Mouse (Mus musculus): Measurements from ENCODE around the gene Lamtor3. TPM values are rescaled to one million over a fixed set of nuclear protein-coding genes. Genes with fewer than 3 reads are reported as not detected.
"Not testable (repeated sequence)": the region's sequence is repeated elsewhere in the genome, so short reads cannot be mapped to it uniquely, and the experiment has no call there.

Lamtor3 gene
- polyA plus RNA-seq, 1 experiment from 2014 or later: 125 TPM

DNA sequence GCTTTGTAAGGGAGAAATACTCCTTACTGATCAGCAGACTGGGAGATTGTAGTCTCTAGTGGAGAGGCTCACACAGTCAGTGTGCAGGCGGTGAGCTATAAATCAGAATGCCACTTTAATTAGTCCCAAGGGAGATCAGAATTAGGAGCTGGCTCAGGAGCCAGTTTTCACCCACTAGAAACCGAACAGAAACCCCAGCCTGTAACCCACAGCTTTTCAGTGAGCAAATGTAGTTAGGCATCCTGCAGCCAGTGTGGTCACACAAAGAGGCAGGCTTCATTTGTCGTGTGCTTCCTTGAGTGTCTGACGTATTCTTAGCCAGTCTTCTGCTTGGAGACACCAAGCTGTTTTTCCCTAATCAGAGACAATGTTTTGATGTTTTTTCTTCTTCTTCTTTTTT, 21.9 kb upstream of the Lamtor3 start:
- no peaks in the 10 kb centered on the region for H3K27me3 ChIP-seq (ENCODE audit: insufficient read depth, low read length)
- H3K27ac ChIP-seq (ENCODE audit: low read length): no peak overlapping the region
- peaks cover 33% of the 10 kb centered on the region for H3K36me3 ChIP-seq (ENCODE audit: insufficient read depth, low read length)
- H3K4me2 ChIP-seq (replicated peaks; ENCODE audit: low read depth, low read length): no peak overlapping the region
- no peak overlapping the region for H3K4me3 ChIP-seq (ENCODE audit: low read length)
- no peak for ATAC-seq (ENCODE audit: low FRiP score, low TSS enrichment)
- H3K4me1 ChIP-seq (ENCODE audit: insufficient read depth, low read length): no peaks in the 10 kb centered on the region
- H3K9ac ChIP-seq (replicated peaks; ENCODE audit: low read length): no peak overlapping the region
- 46% methylated on average over 4 of the region's 4 CpGs for WGBS
- no peaks in the 10 kb centered on the region for H3K9me3 ChIP-seq (ENCODE audit: low read length)

DNA sequence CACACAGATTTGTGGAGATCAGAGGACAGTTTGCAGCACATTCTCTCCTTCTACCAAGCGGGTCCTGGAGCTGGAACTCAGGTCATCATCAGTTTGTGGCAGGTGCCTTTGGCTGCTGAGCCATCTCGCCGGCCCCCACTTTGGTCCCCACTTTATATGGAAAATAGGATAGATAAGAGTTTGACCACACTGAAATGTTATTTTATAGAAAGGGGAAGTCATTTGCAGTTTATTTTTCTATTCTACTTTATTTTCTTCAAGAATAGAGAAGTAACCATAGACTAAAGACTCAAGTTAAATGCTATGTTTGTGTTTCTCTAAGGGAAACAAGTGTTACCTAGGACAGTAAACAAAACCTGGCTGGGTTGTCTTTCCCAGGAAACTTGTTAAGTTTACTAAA, 21.4 kb upstream of the Lamtor3 start:
- Histone ChIP-seq H3K4me2 (replicated peaks; ENCODE audit: low read depth, low read length) (no peak overlapping the region), H3K27ac (ENCODE audit: low read length) (no peak overlapping the region), H3K36me3 (ENCODE audit: insufficient read depth, low read length) (peaks cover 33% of the 10 kb centered on the region), H3K4me1 (ENCODE audit: insufficient read depth, low read length) (no peaks in the 10 kb centered on the region), H3K9ac (replicated peaks; ENCODE audit: low read length) (no peak overlapping the region), H3K9me3 (ENCODE audit: low read length) (no peaks in the 10 kb centered on the region), H3K27me3 (ENCODE audit: insufficient read depth, low read length) (no peaks in the 10 kb centered on the region), H3K4me3 (ENCODE audit: low read length) (no peak overlapping the region)
- 91% methylated on average over 3 of the region's 3 CpGs for WGBS
- ATAC-seq (ENCODE audit: low FRiP score, low TSS enrichment): no peak

- Histone ChIP-seq H3K4me3 (ENCODE audit: low read length) (no peak overlapping the region), H3K4me1 (ENCODE audit: insufficient read depth, low read length) (no peaks in the 10 kb centered on the region), H3K27ac (ENCODE audit: low read length) (no peak overlapping the region), H3K9me3 (ENCODE audit: low read length) (no peaks in the 10 kb centered on the region), H3K9ac (replicated peaks; ENCODE audit: low read length) (no peak overlapping the region), H3K36me3 (ENCODE audit: insufficient read depth, low read length) (peaks cover 29% of the 10 kb centered on the region; the same call in 1 of the 2 replicates), H3K27me3 (ENCODE audit: insufficient read depth, low read length) (no peaks in the 10 kb centered on the region), H3K4me2 (replicated peaks; ENCODE audit: low read depth, low read length) (no peak overlapping the region)
- ATAC-seq (ENCODE audit: low FRiP score, low TSS enrichment): no peak
- 92% methylated on average over 5 of the region's 5 CpGs for WGBS
These were observed 20.6 kb upstream of the Lamtor3 start for GRCm38 (mm10) chr3:137897685-137898084.

GRCm38 (mm10) chr3:137900149-137900548, 18.2 kb upstream of the Lamtor3 start:
- Histone ChIP-seq H3K36me3 (ENCODE audit: insufficient read depth, low read length) (peaks cover 28% of the 10 kb centered on the region; the same call in 1 of the 2 replicates), H3K4me1 (ENCODE audit: insufficient read depth, low read length) (no peaks in the 10 kb centered on the region), H3K9ac (replicated peaks; ENCODE audit: low read length) (no peak overlapping the region), H3K4me3 (ENCODE audit: low read length) (no peak overlapping the region), H3K4me2 (replicated peaks; ENCODE audit: low read depth, low read length) (no peak overlapping the region), H3K27me3 (ENCODE audit: insufficient read depth, low read length) (no peaks in the 10 kb centered on the region), H3K9me3 (ENCODE audit: low read length) (no peaks in the 10 kb centered on the region), H3K27ac (ENCODE audit: low read length) (no peak overlapping the region)
- WGBS: 92% methylated on average over 10 of the region's 10 CpGs
- ATAC-seq (ENCODE audit: low FRiP score, low TSS enrichment): no peak

- H3K4me1 ChIP-seq (ENCODE audit: insufficient read depth, low read length): peaks cover 4% of the 10 kb centered on the region; the same call in 1 of the 2 replicates
- no peak overlapping the region for H3K9ac ChIP-seq (replicated peaks; ENCODE audit: low read length)
- WGBS: 65% methylated on average over 2 of the region's 2 CpGs
- H3K9me3 ChIP-seq (ENCODE audit: low read length): no peaks in the 10 kb centered on the region
- H3K4me2 ChIP-seq (replicated peaks; ENCODE audit: low read depth, low read length): no peak overlapping the region
- no peaks in the 10 kb centered on the region for H3K27me3 ChIP-seq (ENCODE audit: insufficient read depth, low read length)
- peaks cover 10% of the 10 kb centered on the region; the same call in 1 of the 2 replicates for H3K36me3 ChIP-seq (ENCODE audit: insufficient read depth, low read length)
- ATAC-seq (ENCODE audit: low FRiP score, low TSS enrichment): no peak
- H3K4me3 ChIP-seq (ENCODE audit: low read length): no peak overlapping the region
- H3K27ac ChIP-seq (ENCODE audit: low read length): no peak overlapping the region
These were observed 5.2 kb upstream of the Lamtor3 start for GRCm38 (mm10) chr3:137913093-137913492.

DNA sequence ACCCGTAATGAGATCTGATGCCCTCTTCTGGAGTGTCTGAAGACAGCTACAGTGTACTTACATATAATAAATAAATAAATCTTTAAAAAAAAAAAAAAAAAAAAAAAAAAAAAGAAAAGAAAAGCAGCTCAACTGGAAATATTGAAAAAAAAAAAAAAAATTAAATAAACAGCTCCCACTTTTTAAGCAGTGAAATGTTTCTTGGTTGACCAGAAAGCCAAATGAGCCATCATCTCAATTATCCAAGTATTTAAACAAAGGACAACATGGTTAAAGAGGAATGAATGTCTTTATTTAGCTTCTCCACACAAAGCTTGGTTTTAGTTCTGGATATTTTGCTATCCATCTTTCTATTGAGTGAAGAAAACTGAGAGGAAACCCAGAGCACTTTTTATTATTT, 3.7 kb upstream of the Lamtor3 start:
- WGBS: no CpG with 5 or more reads among the region's 1 CpGs
- not testable (repeated sequence) for H3K4me2 ChIP-seq (replicated peaks; ENCODE audit: low read depth, low read length); H3K4me3 ChIP-seq (ENCODE audit: low read length); H3K9me3 ChIP-seq (ENCODE audit: low read length); ATAC-seq (ENCODE audit: low FRiP score, low TSS enrichment); H3K27ac ChIP-seq (ENCODE audit: low read length); H3K27me3 ChIP-seq (ENCODE audit: insufficient read depth, low read length); H3K36me3 ChIP-seq (ENCODE audit: insufficient read depth, low read length); H3K9ac ChIP-seq (replicated peaks; ENCODE audit: low read length)
- H3K4me1 ChIP-seq (ENCODE audit: insufficient read depth, low read length): peaks cover 11% of the 10 kb centered on the region

GRCm38 (mm10) chr3:137917694-137918171, 573 bp upstream of the Lamtor3 start:
- Histone ChIP-seq H3K4me3 (ENCODE audit: low read length) (peak overlapping the region; percentile 89), H3K27ac (ENCODE audit: low read length) (peak overlapping the region; percentile 76), H3K9me3 (ENCODE audit: low read length) (no peaks in the 10 kb centered on the region), H3K4me2 (replicated peaks; ENCODE audit: low read depth, low read length) (peak overlapping the region; percentile 78), H3K27me3 (ENCODE audit: insufficient read depth, low read length) (no peaks in the 10 kb centered on the region), H3K4me1 (ENCODE audit: insufficient read depth, low read length) (peaks cover 12% of the 10 kb centered on the region), H3K36me3 (ENCODE audit: insufficient read depth, low read length) (peaks cover 4% of the 10 kb centered on the region; the same call in 1 of the 2 replicates), H3K9ac (replicated peaks; ENCODE audit: low read length) (peak overlapping the region; percentile 67)
- WGBS: 28% methylated on average over 12 of the region's 12 CpGs
- ATAC-seq (ENCODE audit: low FRiP score, low TSS enrichment): peak; percentile 35; the same call in 1 of the 2 replicates

GRCm38 (mm10) chr3:137918932-137919311, 616 bp downstream of the Lamtor3 start:
- H3K9ac ChIP-seq (replicated peaks; ENCODE audit: low read length): peak overlapping the region; percentile 84
- H3K9me3 ChIP-seq (ENCODE audit: low read length): no peaks in the 10 kb centered on the region
- peak overlapping the region; percentile 72 for H3K4me2 ChIP-seq (replicated peaks; ENCODE audit: low read depth, low read length)
- peaks cover 12% of the 10 kb centered on the region for H3K4me1 ChIP-seq (ENCODE audit: insufficient read depth, low read length)
- ATAC-seq (ENCODE audit: low FRiP score, low TSS enrichment): peak; percentile 72
- H3K27me3 ChIP-seq (ENCODE audit: insufficient read depth, low read length): no peaks in the 10 kb centered on the region
- 13% methylated on average over 6 of the region's 6 CpGs for WGBS
- peak overlapping the region; percentile 77 for H3K27ac ChIP-seq (ENCODE audit: low read length)
- H3K4me3 ChIP-seq (ENCODE audit: low read length): peak overlapping the region; percentile 89
- peaks cover 10% of the 10 kb centered on the region; the same call in 1 of the 2 replicates for H3K36me3 ChIP-seq (ENCODE audit: insufficient read depth, low read length)

DNA sequence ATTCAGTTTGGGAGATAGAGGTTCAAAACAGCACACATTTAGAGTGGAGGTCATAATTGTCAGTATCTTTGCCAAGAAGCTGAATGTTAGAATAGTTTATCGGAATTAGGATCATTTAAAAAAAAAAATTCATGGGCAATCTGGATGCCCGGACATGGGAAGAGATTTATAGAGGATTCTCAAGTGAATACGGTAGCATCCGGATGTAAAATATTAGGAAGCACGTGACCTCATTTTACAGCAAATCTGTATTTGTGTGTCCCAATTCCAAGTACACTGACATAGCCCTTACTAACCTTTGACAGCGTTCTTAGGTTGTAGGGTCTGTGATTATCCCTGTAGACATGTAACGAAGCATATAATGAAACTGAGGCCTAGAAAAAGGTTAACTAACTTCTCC, 1.1 kb downstream of the Lamtor3 start:
- Histone ChIP-seq H3K4me2 (replicated peaks; ENCODE audit: low read depth, low read length) (peak overlapping the region; percentile 72), H3K36me3 (ENCODE audit: insufficient read depth, low read length) (peaks cover 10% of the 10 kb centered on the region; the same call in 1 of the 2 replicates), H3K9ac (replicated peaks; ENCODE audit: low read length) (peak overlapping the region; percentile 84; the same call in 1 of the 2 replicates), H3K4me3 (ENCODE audit: low read length) (peak overlapping the region; percentile 89), H3K9me3 (ENCODE audit: low read length) (no peaks in the 10 kb centered on the region), H3K27me3 (ENCODE audit: insufficient read depth, low read length) (no peaks in the 10 kb centered on the region), H3K27ac (ENCODE audit: low read length) (no peak overlapping the region), H3K4me1 (ENCODE audit: insufficient read depth, low read length) (peaks cover 12% of the 10 kb centered on the region)
- 86% methylated on average over 7 of the region's 7 CpGs for WGBS
- no peak for ATAC-seq (ENCODE audit: low FRiP score, low TSS enrichment)

DNA sequence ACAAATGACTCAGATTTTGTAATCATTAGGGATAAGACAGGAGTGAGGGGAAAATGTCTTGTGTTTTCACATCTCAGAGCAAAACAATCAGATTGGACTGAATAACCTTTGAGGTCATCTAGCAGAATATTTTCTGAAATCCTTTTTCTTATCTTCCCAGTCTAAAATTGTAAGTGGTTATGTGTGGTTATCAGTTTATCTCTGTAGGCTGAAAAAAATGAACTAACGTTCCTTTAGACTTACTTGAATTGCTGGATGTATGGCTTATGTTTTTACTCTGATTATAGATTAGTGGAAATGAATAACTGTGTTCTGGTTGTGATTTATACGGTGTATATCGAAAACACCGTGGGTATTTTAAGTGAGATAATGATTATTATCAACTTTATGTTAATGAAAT, 2.3 kb downstream of the Lamtor3 start:
- Histone ChIP-seq H3K9ac (replicated peaks; ENCODE audit: low read length) (no peak overlapping the region), H3K27ac (ENCODE audit: low read length) (no peak overlapping the region), H3K9me3 (ENCODE audit: low read length) (no peaks in the 10 kb centered on the region), H3K27me3 (ENCODE audit: insufficient read depth, low read length) (no peaks in the 10 kb centered on the region), H3K4me3 (ENCODE audit: low read length) (no peak overlapping the region), H3K4me2 (replicated peaks; ENCODE audit: low read depth, low read length) (no peak overlapping the region), H3K4me1 (ENCODE audit: insufficient read depth, low read length) (peaks cover 12% of the 10 kb centered on the region), H3K36me3 (ENCODE audit: insufficient read depth, low read length) (peaks cover 18% of the 10 kb centered on the region; the same call in 1 of the 2 replicates)
- no peak for ATAC-seq (ENCODE audit: low FRiP score, low TSS enrichment)
- 91% methylated on average over 4 of the region's 4 CpGs for WGBS
